Mouse (Mus musculus) midbrain, embryonic 16.5 days (tissue): Measurements from ENCODE around the gene Col25a1. TPM values are rescaled to one million over a fixed set of nuclear protein-coding genes. Genes with fewer than 3 reads are reported as not detected.

Experiments used
- ATAC-seq: fragments of 200-750 bp; cut with Nextera tagmentation; 2 replicates; pipeline ENCODE4 v1.8.0; 2017; ENCODE audit warnings: moderate TSS enrichment
- H3K27ac ChIP-seq: fragments of 300-500 bp; sonication (generic); 2 replicates; pipeline ENCODE4 v1.5.1; 2014; ENCODE audit warnings: mild to moderate bottlenecking, low read length, mixed read lengths
- H3K27me3 ChIP-seq: fragments of 300-500 bp; sonication (generic); 2 replicates; pipeline ENCODE4 v1.6.1; 2014; ENCODE audit warnings: low read depth, low read length, mixed read lengths; ENCODE audit not compliant: control insufficient read depth, insufficient read depth
- H3K36me3 ChIP-seq: fragments of 300-500 bp; sonication (generic); 2 replicates; pipeline ENCODE4 v1.6.1; 2014; ENCODE audit warnings: mild to moderate bottlenecking, low read length, moderate library complexity, mixed read lengths; ENCODE audit not compliant: control insufficient read depth, insufficient read depth
- H3K4me1 ChIP-seq: fragments of 300-500 bp; sonication (generic); 2 replicates; pipeline ENCODE4 v1.6.1; 2014; ENCODE audit warnings: mild to moderate bottlenecking, low read length, mixed read lengths; ENCODE audit not compliant: control insufficient read depth, insufficient read depth
- H3K4me2 ChIP-seq: fragments of 300-500 bp; sonication (generic); 2 replicates; pipeline ENCODE4 v1.6.1; 2014; ENCODE audit warnings: mild to moderate bottlenecking, low read length, mixed read lengths
- H3K4me3 ChIP-seq: fragments of 300-500 bp; sonication (generic); 2 replicates; pipeline ENCODE4 v1.5.1; 2014; ENCODE audit warnings: low read depth, mild to moderate bottlenecking, low read length, moderate library complexity, mixed read lengths
- H3K9ac ChIP-seq: fragments of 300-500 bp; sonication (generic); 2 replicates; pipeline ENCODE4 v1.6.1; 2014; ENCODE audit warnings: low read depth, low read length, mixed read lengths
- H3K9me3 ChIP-seq: fragments of 300-500 bp; sonication (generic); replicated peaks from 2 replicates; pipeline ENCODE4 v1.6.1; 2014; ENCODE audit warnings: mild to moderate bottlenecking, low read length, mixed read lengths; ENCODE audit not compliant: control insufficient read depth, poor library complexity, severe bottlenecking
- WGBS: fragments of 180-500 bp; shearing (Covaris S2); extraction: QIAGEN DNeasy Blood & Tissue Kit; methylation state at CpG from one replicate; pipeline ENCODE4 v1.1.7; 2014; 5-methylcytosine and 5-hydroxymethylcytosine counted together
- polyA plus RNA-seq: library from polyadenylated mRNA; unstranded; fragments of >200 nt; fragmentation: Nextera tagmentation; extraction: Ambion mirVana; gene quantifications from 2 replicates; pipeline ENCODE4 v1.2.1, GENCODE M21; 2015

The Col25a1 gene
- polyA plus RNA-seq, 1 experiment from 2014 or later = 15.1 TPM

GRCm38 (mm10) chr3:130404525-130405409, 273.5 kb downstream of the Col25a1 start:
- WGBS = 24% methylated on average over 8 of the region's 8 CpGs
- peak overlapping the region; percentile 55; the same call in 1 of the 2 replicates for H3K27ac ChIP-seq

GRCm38 (mm10) chr3:130407201-130407600, 275.9 kb downstream of the Col25a1 start:
- H3K27ac ChIP-seq = no peak overlapping the region
- no peaks in the 10 kb centered on the region for H3K36me3 ChIP-seq
- no peaks in the 10 kb centered on the region for H3K27me3 ChIP-seq
- H3K9me3 ChIP-seq = no peaks in the 10 kb centered on the region
- no peak overlapping the region for H3K9ac ChIP-seq
- ATAC-seq = no peak
- 74% methylated on average over 6 of the region's 6 CpGs for WGBS
- no peak overlapping the region for H3K4me3 ChIP-seq
- no peak overlapping the region for H3K4me2 ChIP-seq
- peaks cover 8% of the 10 kb centered on the region for H3K4me1 ChIP-seq

More at GRCm38 (mm10) chr3:130404525-130405409, 273.5 kb downstream of the Col25a1 start:
- Histone ChIP-seq H3K4me1 (peaks cover 10% of the 10 kb centered on the region), H3K4me2 (0 out of 2 replicates have a peak overlapping the region, but pooled peaks have one; percentile 9), H3K36me3 (no peaks in the 10 kb centered on the region), H3K27me3 (no peaks in the 10 kb centered on the region), H3K9me3 (no peaks in the 10 kb centered on the region), H3K9ac (no peak overlapping the region), H3K4me3 (no peak overlapping the region)
- peak; percentile 56; the same call in 1 of the 2 replicates for ATAC-seq

- Histone ChIP-seq H3K27me3 (no peaks in the 10 kb centered on the region), H3K9me3 (no peaks in the 10 kb centered on the region), H3K4me2 (no peak overlapping the region), H3K36me3 (no peaks in the 10 kb centered on the region), H3K27ac (no peak overlapping the region), H3K9ac (no peak overlapping the region), H3K4me3 (no peak overlapping the region), H3K4me1 (no peaks in the 10 kb centered on the region)
- 54% methylated on average over 4 of the region's 4 CpGs for WGBS
- no peak for ATAC-seq
These were observed 281.9 kb downstream of the Col25a1 start for GRCm38 (mm10) chr3:130413239-130413638.

- H3K4me2 ChIP-seq = no peak overlapping the region
- 96% methylated on average over 9 of the region's 9 CpGs for WGBS
- no peak for ATAC-seq
- H3K9ac ChIP-seq = no peak overlapping the region
- no peaks in the 10 kb centered on the region for H3K4me1 ChIP-seq
- H3K9me3 ChIP-seq = no peaks in the 10 kb centered on the region
- no peak overlapping the region for H3K27ac ChIP-seq
- H3K27me3 ChIP-seq = no peaks in the 10 kb centered on the region
- no peaks in the 10 kb centered on the region for H3K36me3 ChIP-seq
- no peak overlapping the region for H3K4me3 ChIP-seq
These were observed 287.6 kb downstream of the Col25a1 start for GRCm38 (mm10) chr3:130418951-130419350.

GRCm38 (mm10) chr3:130428796-130429195, 297.5 kb downstream of the Col25a1 start:
- no peak overlapping the region for H3K4me2 ChIP-seq

GRCm38 (mm10) chr3:130430052-130430451, 298.8 kb downstream of the Col25a1 start:
- 89% methylated on average over 5 of the region's 5 CpGs for WGBS
- Histone ChIP-seq H3K4me2 (no peak overlapping the region), H3K36me3 (no peaks in the 10 kb centered on the region), H3K4me1 (no peaks in the 10 kb centered on the region), H3K4me3 (no peak overlapping the region), H3K9ac (no peak overlapping the region), H3K9me3 (no peaks in the 10 kb centered on the region), H3K27ac (no peak overlapping the region), H3K27me3 (no peaks in the 10 kb centered on the region)
- no peak for ATAC-seq

More at GRCm38 (mm10) chr3:130428796-130429195, 297.5 kb downstream of the Col25a1 start:
- Histone ChIP-seq H3K36me3 (no peaks in the 10 kb centered on the region), H3K9ac (no peak overlapping the region), H3K4me3 (no peak overlapping the region), H3K27me3 (no peaks in the 10 kb centered on the region), H3K4me1 (no peaks in the 10 kb centered on the region), H3K27ac (no peak overlapping the region), H3K9me3 (no peaks in the 10 kb centered on the region)
- 90% methylated on average over 4 of the region's 4 CpGs for WGBS
- no peak for ATAC-seq

- Histone ChIP-seq H3K4me2 (no peak overlapping the region), H3K27me3 (no peaks in the 10 kb centered on the region), H3K27ac (no peak overlapping the region), H3K9ac (no peak overlapping the region), H3K36me3 (no peaks in the 10 kb centered on the region), H3K4me3 (no peak overlapping the region), H3K4me1 (no peaks in the 10 kb centered on the region), H3K9me3 (no peaks in the 10 kb centered on the region)
- no peak for ATAC-seq
- WGBS = 91% methylated on average over 5 of the region's 5 CpGs
These were observed 301.5 kb downstream of the Col25a1 start for GRCm38 (mm10) chr3:130432818-130433217.

- H3K4me3 ChIP-seq = no peak overlapping the region
- no peaks in the 10 kb centered on the region for H3K36me3 ChIP-seq
- no peak overlapping the region for H3K27ac ChIP-seq
- H3K9ac ChIP-seq = no peak overlapping the region
- H3K27me3 ChIP-seq = no peaks in the 10 kb centered on the region
- no peaks in the 10 kb centered on the region for H3K4me1 ChIP-seq
- ATAC-seq = no peak
- H3K4me2 ChIP-seq = no peak overlapping the region
- no peaks in the 10 kb centered on the region for H3K9me3 ChIP-seq
These were observed 305.7 kb downstream of the Col25a1 start for GRCm38 (mm10) chr3:130436956-130437355.

GRCm38 (mm10) chr3:130439767-130440166, 308.5 kb downstream of the Col25a1 start:
- no peak overlapping the region for H3K27ac ChIP-seq
- no peaks in the 10 kb centered on the region for H3K4me1 ChIP-seq
- H3K4me3 ChIP-seq = no peak overlapping the region
- no peak overlapping the region for H3K4me2 ChIP-seq
- 91% methylated on average over 6 of the region's 6 CpGs for WGBS
- H3K36me3 ChIP-seq = no peaks in the 10 kb centered on the region
- no peaks in the 10 kb centered on the region for H3K9me3 ChIP-seq
- no peak overlapping the region for H3K9ac ChIP-seq
- ATAC-seq = no peak
- H3K27me3 ChIP-seq = no peaks in the 10 kb centered on the region
